In genomic region chr1:90590797-90591196, GRCm38 (mm10) we compare ENCODE assay signal across 8 mouse cellular contexts. TPM values are rescaled to one million over a fixed set of nuclear protein-coding genes. Genes with fewer than 3 reads are reported as not detected.
DNase-seq lines count a peak whose midpoint lies in the region; ATAC-seq and TF ChIP-seq lines count a peak whose summit lies in the region.

No protein-coding gene starts in this region.

- no peaks in the 10 kb centered on the region for H3K4me1 ChIP-seq in hindbrain, embryonic 11.5 days (replicated peaks; ENCODE audit: control insufficient read depth, insufficient read depth, low read length)
- H3K4me1 ChIP-seq in hindbrain, embryonic 16.5 days (ENCODE audit: control insufficient read depth, insufficient read depth, low read depth, low read length) = no peaks in the 10 kb centered on the region
- H3K4me1 ChIP-seq in ES-Bruce4 (ENCODE audit: control insufficient read depth, insufficient read depth, low read length) = no peaks in the 10 kb centered on the region

- H3K27me3 ChIP-seq in hindbrain, embryonic 11.5 days (ENCODE audit: control insufficient read depth, insufficient read depth, low read length) = no peaks in the 10 kb centered on the region
- H3K27me3 ChIP-seq in hindbrain, embryonic 16.5 days (replicated peaks; ENCODE audit: control insufficient read depth, insufficient read depth, low read length) = peaks cover 12% of the 10 kb centered on the region
- H3K27me3 ChIP-seq in ES-Bruce4 (ENCODE audit: control insufficient read depth, insufficient read depth, low read length, poor library complexity, severe bottlenecking) = no peaks in the 10 kb centered on the region

- no peaks in the 10 kb centered on the region for H3K9me3 ChIP-seq in hindbrain, embryonic 11.5 days (ENCODE audit: control insufficient read depth, low read length)
- H3K9me3 ChIP-seq in hindbrain, embryonic 16.5 days (ENCODE audit: control insufficient read depth, low read length) = no peaks in the 10 kb centered on the region
- H3K9me3 ChIP-seq in ES-Bruce4 (replicated peaks; ENCODE audit: control insufficient read depth, insufficient read depth, low read length, poor library complexity, severe bottlenecking) = no peaks in the 10 kb centered on the region

- no peak overlapping the region for H3K27ac ChIP-seq in hindbrain, embryonic 11.5 days (ENCODE audit: low read depth, low read length)
- H3K27ac ChIP-seq in hindbrain, embryonic 16.5 days (ENCODE audit: low read depth, low read length) = no peak overlapping the region
- H3K27ac ChIP-seq in ES-Bruce4 (ENCODE audit: insufficient read depth, low read length) = no peak overlapping the region

- H3K36me3 ChIP-seq in hindbrain, embryonic 11.5 days (ENCODE audit: control insufficient read depth, insufficient read depth, low read length) = no peaks in the 10 kb centered on the region
- no peaks in the 10 kb centered on the region for H3K36me3 ChIP-seq in hindbrain, embryonic 16.5 days (ENCODE audit: control insufficient read depth, insufficient read depth, low read length)
- no peaks in the 10 kb centered on the region for H3K36me3 ChIP-seq in ES-Bruce4 (ENCODE audit: control insufficient read depth, insufficient read depth, low read length, poor library complexity, severe bottlenecking)

- no peak overlapping the region for H3K4me3 ChIP-seq in hindbrain, embryonic 11.5 days (ENCODE audit: low read depth, low read length)
- H3K4me3 ChIP-seq in hindbrain, embryonic 16.5 days (ENCODE audit: low read length) = no peak overlapping the region
- no peak overlapping the region for H3K4me3 ChIP-seq in ES-Bruce4 (ENCODE audit: low read depth, low read length)

- no peak for TF ChIP-seq EP300 in ES-Bruce4 (IDR thresholded peaks at IDR 0.05; ENCODE audit: insufficient read depth, low read depth, low read length)

- peak; percentile 68 for TF ChIP-seq CTCF in ES-Bruce4 (IDR thresholded peaks at IDR 0.05; ENCODE audit: low read depth, low read length)

- H3K4me2 ChIP-seq in hindbrain, embryonic 11.5 days (replicated peaks; ENCODE audit: low read depth, low read length) = no peak overlapping the region
- H3K4me2 ChIP-seq in hindbrain, embryonic 16.5 days (ENCODE audit: low read length) = no peak overlapping the region

- WGBS in hindbrain, embryonic 11.5 days = 44% methylated on average over 2 of the region's 2 CpGs
- WGBS in hindbrain, embryonic 16.5 days = 45% methylated on average over 2 of the region's 2 CpGs

- TF ChIP-seq POLR2A in ES-Bruce4 (IDR thresholded peaks at IDR 0.05; ENCODE audit: insufficient read depth, low read length) = no peak

- H3K9ac ChIP-seq in hindbrain, embryonic 11.5 days (ENCODE audit: low read depth, low read length) = no peak overlapping the region
- no peak overlapping the region for H3K9ac ChIP-seq in hindbrain, embryonic 16.5 days (ENCODE audit: low read depth, low read length)
- H3K9ac ChIP-seq in ES-Bruce4 (ENCODE audit: low read depth, poor library complexity, severe bottlenecking) = no peak overlapping the region

- no peak for ATAC-seq in hindbrain, embryonic 11.5 days (ENCODE audit: low FRiP score)
- no peak for ATAC-seq in hindbrain, embryonic 16.5 days

- peak; percentile 83 for DNase-seq in hindbrain, embryonic 11.5 days (ENCODE audit: low spot score)
- peak; percentile 78 for DNase-seq in embryo, embryonic 10 days (ENCODE audit: low spot score)
- peak; percentile 49 for DNase-seq in heart, adult 8-10 months (ENCODE audit: low spot score)
- peak; percentile 35 to 49 for DNase-seq in layer of hippocampus, postnatal 36 days
- peak; percentile 69 to 79 for DNase-seq in lung, postnatal 4 days
- DNase-seq in thymus, postnatal 4 days = peak; percentile 63

RNA-seq across cellular contexts. Expression of gene Cops8, which starts 12.0 kb away (rescaled TPM):
- 195 and 207 TPM in 2 replicates for polyA plus RNA-seq in hindbrain, embryonic 11.5 days (2014; fragmentation: Nextera tagmentation; extraction: Ambion mirVana)
- polyA plus RNA-seq in hindbrain, embryonic 16.5 days (2015; fragmentation: Nextera tagmentation; extraction: Ambion mirVana) = 159 and 165 TPM in 2 replicates
- 104 and 122 TPM in 2 replicates for polyA plus RNA-seq in ES-Bruce4 (2011; ENCODE audit: insufficient read depth, insufficient read length, low read depth, missing spikeins)
- 100 to 1,000 TPM in 3 of 4 experiments, 10 to 100 TPM in 1; 94.8 to 119 (median 109) TPM for total RNA-seq in heart, adult 8-10 months (2022)
- total RNA-seq in layer of hippocampus, postnatal 36 days (2021) = 100 to 1,000 TPM; 105 to 111 TPM
